16 mouse cellular contexts compared by ENCODE assay signal in genomic region chr17:5098727-5099126, GRCm38 (mm10).
DNase-seq lines count a peak whose midpoint lies in the region; ATAC-seq and TF ChIP-seq lines count a peak whose summit lies in the region.
"Had no signal": no experiment of that assay in that cellular context is flagged by ENCODE, and none has a peak within 500 bp of the region (broad histone marks: within the 10 kb centered on the region; RNA-seq: fewer than 3 reads in every experiment).

No protein-coding gene starts in this region.

- peaks cover 19 to 34% of the 10 kb centered on the region in 2 experiments for H3K4me1 ChIP-seq in heart, embryonic 14.5 days (ENCODE audit: control insufficient read depth in 2 of 2, insufficient read depth in 2 of 2, low read length in 2 of 2)
- peaks cover 66% of the 10 kb centered on the region for H3K4me1 ChIP-seq in G1E (ENCODE audit: insufficient read depth, low read depth, low read length)
- H3K4me1 ChIP-seq in hindbrain, embryonic 11.5 days (replicated peaks; ENCODE audit: control insufficient read depth, insufficient read depth, low read length): peaks cover 2% of the 10 kb centered on the region; the same call in 1 of the 2 replicates
- H3K4me1 ChIP-seq in forebrain, embryonic 10.5 days: peaks cover 68% of the 10 kb centered on the region

- no peak for ATAC-seq in heart, embryonic 14.5 days (ENCODE audit: insufficient number of reproducible peaks, insufficient read depth, low FRiP score, low read depth)
- peak; percentile 31; the same call in 1 of the 2 replicates for ATAC-seq in G1E (ENCODE audit: extremely low read depth, insufficient number of reproducible peaks, low FRiP score, poor library complexity, severe bottlenecking)
- ATAC-seq in erythroblast, adult 5-6 weeks (replicated peaks; ENCODE audit: low FRiP score, poor library complexity, severe bottlenecking): 0 out of 2 replicates have a peak, but pooled peaks have one; percentile 6
- peak; percentile 0; the same call in 1 of the 2 replicates for ATAC-seq in megakaryocyte progenitor cell, adult 5-6 weeks (replicated peaks; ENCODE audit: poor library complexity)
- ATAC-seq in hindbrain, embryonic 11.5 days (ENCODE audit: low FRiP score): no peak
- ATAC-seq: midbrain, embryonic 15.5 days had no signal

- peak overlapping the region; percentile 43 for H3K4me2 ChIP-seq in heart, embryonic 14.5 days (ENCODE audit: low read length)
- no peak overlapping the region for H3K4me2 ChIP-seq in hindbrain, embryonic 11.5 days (replicated peaks; ENCODE audit: low read depth, low read length)
- H3K4me2 ChIP-seq: forebrain, embryonic 12.5 days; limb, embryonic 15.5 days; midbrain, embryonic 15.5 days; neural tube, embryonic 13.5 days had no signal

- 0 out of 2 replicates have a peak, but pooled peaks cover 5% of the 10 kb centered on the region for H3K36me3 ChIP-seq in heart, embryonic 14.5 days (ENCODE audit: control insufficient read depth, insufficient read depth, low read length)
- H3K36me3 ChIP-seq in G1E (replicated peaks): peaks cover 41% of the 10 kb centered on the region
- no peaks in the 10 kb centered on the region for H3K36me3 ChIP-seq in hindbrain, embryonic 11.5 days (ENCODE audit: control insufficient read depth, insufficient read depth, low read length)
- peaks cover 10% of the 10 kb centered on the region for H3K36me3 ChIP-seq in forebrain, embryonic 10.5 days (replicated peaks)
- H3K36me3 ChIP-seq: forebrain, embryonic 12.5 days; midbrain, embryonic 15.5 days had no signal

- no peaks in the 10 kb centered on the region for H3K9me3 ChIP-seq in heart, embryonic 14.5 days (ENCODE audit: control insufficient read depth, low read length)
- no peaks in the 10 kb centered on the region for H3K9me3 ChIP-seq in G1E (replicated peaks)
- no peaks in the 10 kb centered on the region for H3K9me3 ChIP-seq in hindbrain, embryonic 11.5 days (ENCODE audit: control insufficient read depth, low read length)
- no peaks in the 10 kb centered on the region for H3K9me3 ChIP-seq in forebrain, embryonic 10.5 days
- H3K9me3 ChIP-seq: forebrain, embryonic 12.5 days; limb, embryonic 15.5 days; midbrain, embryonic 15.5 days; neural tube, embryonic 13.5 days had no signal

- no peak for DNase-seq in heart, adult 9 months (ENCODE audit: low spot score in 2 of 2)
- DNase-seq in G1E (ENCODE audit: low spot score): peak; percentile 56
- DNase-seq in hindbrain, embryonic 11.5 days (ENCODE audit: low spot score): no peak
- DNase-seq in forebrain, embryonic 10.5 days (ENCODE audit: extremely low spot score, low spot score): no peak
- DNase-seq in frontal cortex, adult 2 months (ENCODE audit: extremely low spot score in 1 of 2, low spot score in 1 of 2): no peak
- DNase-seq: adrenal gland, postnatal 14 days; gastrocnemius, postnatal 25 days; kidney, postnatal 10 days; layer of hippocampus, postnatal 36 days had no signal

- no peak for TF ChIP-seq CTCF in G1E (IDR thresholded peaks at IDR 0.05; ENCODE audit: low read depth, low read length)

- peaks cover 5% of the 10 kb centered on the region; the same call in 1 of the 2 replicates for H3K27me3 ChIP-seq in heart, embryonic 14.5 days (ENCODE audit: control insufficient read depth, insufficient read depth, low read length)
- H3K27me3 ChIP-seq in G1E (ENCODE audit: insufficient read depth, low read length): no peaks in the 10 kb centered on the region
- H3K27me3 ChIP-seq in hindbrain, embryonic 11.5 days (ENCODE audit: control insufficient read depth, insufficient read depth, low read length): no peaks in the 10 kb centered on the region
- H3K27me3 ChIP-seq in forebrain, embryonic 10.5 days (ENCODE audit: poor library complexity, severe bottlenecking): no peaks in the 10 kb centered on the region
- H3K27me3 ChIP-seq: forebrain, embryonic 12.5 days; limb, embryonic 15.5 days; midbrain, embryonic 15.5 days; neural tube, embryonic 13.5 days had no signal

- H3K4me3 ChIP-seq in heart, embryonic 14.5 days (ENCODE audit: control insufficient read depth in 1 of 2, insufficient read depth in 1 of 2, low read depth in 1 of 2, low read length in 2 of 2): no peak overlapping the region; a peak in 1 of 4 replicates
- peak overlapping the region; percentile 52; the same call in 1 of the 2 replicates for H3K4me3 ChIP-seq in G1E (ENCODE audit: low read depth, low read length)
- H3K4me3 ChIP-seq in hindbrain, embryonic 11.5 days (ENCODE audit: low read depth, low read length): no peak overlapping the region
- no peak overlapping the region for H3K4me3 ChIP-seq in forebrain, embryonic 10.5 days
- H3K4me3 ChIP-seq: forebrain, embryonic 12.5 days; limb, embryonic 15.5 days; midbrain, embryonic 15.5 days; neural tube, embryonic 13.5 days had no signal

- peak overlapping the region; percentile 47 to 48; a peak in 1 of 4 replicates for H3K27ac ChIP-seq in heart, embryonic 14.5 days (replicated peaks in 1 of 2; ENCODE audit: control insufficient read depth in 1 of 2, insufficient read depth in 1 of 2, low read depth in 2 of 2, low read length in 2 of 2)
- no peak overlapping the region for H3K27ac ChIP-seq in hindbrain, embryonic 11.5 days (ENCODE audit: low read depth, low read length)
- H3K27ac ChIP-seq in forebrain, embryonic 10.5 days: no peak overlapping the region
- H3K27ac ChIP-seq: forebrain, embryonic 12.5 days; limb, embryonic 15.5 days; midbrain, embryonic 15.5 days; neural tube, embryonic 13.5 days had no signal

- WGBS in heart, embryonic 14.5 days: 38% methylated on average over 7 of the region's 7 CpGs
- 80% methylated on average over 7 of the region's 7 CpGs for WGBS in hindbrain, embryonic 11.5 days
- 76% methylated on average over 7 of the region's 7 CpGs for WGBS in forebrain, embryonic 10.5 days

- no peak overlapping the region for H3K9ac ChIP-seq in heart, embryonic 14.5 days (ENCODE audit: low read length)
- H3K9ac ChIP-seq in hindbrain, embryonic 11.5 days (ENCODE audit: low read depth, low read length): no peak overlapping the region
- H3K9ac ChIP-seq: forebrain, embryonic 12.5 days; limb, embryonic 15.5 days; midbrain, embryonic 15.5 days; neural tube, embryonic 13.5 days had no signal

Comparison
In these comparisons a context has a peak if more than half of its experiments do, and no peak if none do; other contexts are left out.
1. ATAC-seq: peak in G1E (single experiment), erythroblast, adult 5-6 weeks (single experiment) and megakaryocyte progenitor cell, adult 5-6 weeks (single experiment); none in heart, embryonic 14.5 days (single experiment) and hindbrain, embryonic 11.5 days (single experiment).
2. H3K27ac ChIP-seq: peak in heart, embryonic 14.5 days (2 of 2); none in hindbrain, embryonic 11.5 days (single experiment) and forebrain, embryonic 10.5 days (single experiment).